Mouse (Mus musculus) retina, postnatal 1 day (tissue): ENCODE data around the gene 2210016F16Rik.
"Not testable (repeated sequence)": the region's sequence is repeated elsewhere in the genome, so short reads cannot be mapped to it uniquely, and the experiment has no call there.

ENCODE experiments used
- DNase-seq: peaks from one replicate; pipeline ENCODE4 v3.0.0-alpha.2; 2012

Gene 2210016F16Rik

DNA sequence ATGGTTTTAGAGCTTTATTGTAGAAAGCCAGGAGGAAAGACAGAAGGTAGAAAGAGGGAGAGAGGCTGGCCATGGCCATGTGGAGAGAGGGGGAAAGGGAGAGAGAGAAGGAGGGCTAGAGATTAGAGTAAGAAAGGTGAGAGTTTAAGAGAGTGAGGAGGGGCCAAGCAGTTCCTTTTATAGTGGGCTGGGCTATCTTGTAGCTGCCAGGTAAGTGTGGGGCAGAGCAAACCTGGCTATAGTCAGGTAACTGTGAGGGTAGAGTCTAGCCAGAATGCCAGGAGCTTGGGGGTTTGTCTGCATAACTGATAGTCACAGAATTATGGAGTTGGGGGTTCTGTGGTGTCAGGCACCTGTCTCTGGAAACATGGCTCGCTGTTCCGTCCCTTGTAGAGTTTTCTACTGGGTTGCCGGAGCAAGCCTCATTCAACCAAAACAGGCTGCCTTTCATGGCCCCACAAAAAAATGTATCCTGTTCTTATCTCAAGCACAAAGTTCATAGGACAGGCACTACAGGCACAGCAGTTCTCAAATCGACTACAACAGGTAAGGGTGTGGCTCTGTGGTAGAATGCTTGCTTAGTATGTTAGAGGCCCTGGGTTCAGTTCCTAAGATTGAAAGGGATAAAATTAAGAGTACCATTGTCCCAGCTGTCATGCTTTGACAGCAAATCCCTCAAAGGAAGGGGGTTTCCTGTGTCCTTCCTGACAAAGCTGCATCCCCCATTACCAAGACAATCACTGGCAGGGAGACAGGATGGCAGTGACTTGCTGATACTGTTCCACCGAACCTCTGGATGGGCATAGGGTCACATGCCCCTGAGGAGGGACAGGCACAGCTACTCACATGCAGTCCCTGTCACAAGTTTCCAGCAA lies 12.5 kb downstream of the 2210016F16Rik start:
- DNase-seq = no peak

DNA sequence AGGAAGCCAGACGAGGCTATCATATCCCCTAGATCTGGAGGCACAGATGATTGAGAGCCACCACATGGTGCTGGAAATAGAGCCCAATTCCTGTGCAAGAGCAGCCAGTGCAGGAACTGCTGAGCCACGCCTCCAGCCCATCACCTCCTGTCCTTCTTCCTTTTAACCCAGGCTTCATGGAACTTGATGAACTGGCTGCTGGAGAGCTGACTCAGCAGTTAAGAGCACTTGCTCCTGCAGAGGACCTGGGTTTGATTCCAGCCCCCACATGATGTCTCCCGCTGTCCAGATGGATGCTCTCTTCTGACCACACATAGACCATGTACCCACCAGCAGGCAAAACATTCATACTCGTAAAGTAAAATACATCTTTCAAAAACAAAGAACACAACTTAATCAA lies 16.2 kb downstream of the 2210016F16Rik start:
- no peak for DNase-seq

DNA sequence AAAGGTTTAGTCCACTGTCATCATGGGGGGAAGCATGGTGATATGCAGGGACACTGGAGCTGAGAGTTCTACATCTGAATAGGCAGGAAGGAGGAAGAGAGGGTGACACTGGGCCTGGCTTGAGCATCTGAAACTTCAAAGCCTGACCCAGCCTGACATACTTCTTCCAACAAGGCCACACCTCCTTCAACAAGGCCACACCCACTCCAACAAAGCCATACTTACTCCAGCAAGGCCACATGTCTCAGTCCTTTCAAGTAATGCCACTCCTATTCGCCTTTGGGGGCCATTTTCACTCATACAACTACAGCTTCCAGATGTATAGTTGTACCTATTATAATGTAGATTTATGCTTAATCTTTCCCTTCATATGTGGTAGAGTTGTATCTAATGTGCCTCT lies 17.4 kb downstream of the 2210016F16Rik start:
- no peak for DNase-seq

DNA sequence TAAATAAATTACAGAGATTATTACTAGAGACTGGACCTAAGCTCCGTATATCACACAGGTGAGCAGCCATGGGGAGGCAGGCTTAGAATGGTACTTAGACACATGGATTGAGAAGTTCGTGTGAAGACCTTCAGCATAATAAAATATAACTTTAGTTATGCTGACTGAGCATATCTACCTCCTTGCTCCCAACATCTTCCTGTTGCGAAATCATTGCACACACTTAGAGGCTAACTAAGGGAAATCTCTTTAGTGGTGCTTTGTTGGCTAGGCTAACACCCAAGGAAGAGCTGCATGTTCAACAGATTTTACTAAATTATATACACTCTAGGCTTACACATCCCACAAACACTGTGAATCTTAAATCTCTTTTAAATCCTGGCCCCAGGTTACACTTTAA lies 18.7 kb downstream of the 2210016F16Rik start:
- no peak for DNase-seq

DNA sequence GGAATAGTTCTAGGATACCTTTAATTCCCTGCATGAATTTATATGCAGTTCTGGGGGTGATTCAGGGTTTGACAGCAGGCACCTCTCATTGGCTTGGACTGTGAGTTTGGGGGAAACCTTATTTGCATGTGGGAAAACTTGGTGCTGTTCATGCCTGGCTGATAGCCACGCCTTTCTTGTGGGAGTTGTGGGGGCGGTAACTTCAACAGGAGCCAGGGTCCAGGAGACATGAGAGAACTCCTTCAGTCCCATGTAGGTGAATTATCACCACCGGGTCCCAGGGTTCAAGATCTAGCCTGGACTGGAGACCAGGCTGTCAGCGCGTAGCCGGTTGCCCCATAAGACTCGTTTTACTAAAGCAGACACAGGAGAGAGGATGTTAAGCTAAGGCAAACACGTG lies 19.8 kb downstream of the 2210016F16Rik start:
- DNase-seq = not testable (repeated sequence)

DNA sequence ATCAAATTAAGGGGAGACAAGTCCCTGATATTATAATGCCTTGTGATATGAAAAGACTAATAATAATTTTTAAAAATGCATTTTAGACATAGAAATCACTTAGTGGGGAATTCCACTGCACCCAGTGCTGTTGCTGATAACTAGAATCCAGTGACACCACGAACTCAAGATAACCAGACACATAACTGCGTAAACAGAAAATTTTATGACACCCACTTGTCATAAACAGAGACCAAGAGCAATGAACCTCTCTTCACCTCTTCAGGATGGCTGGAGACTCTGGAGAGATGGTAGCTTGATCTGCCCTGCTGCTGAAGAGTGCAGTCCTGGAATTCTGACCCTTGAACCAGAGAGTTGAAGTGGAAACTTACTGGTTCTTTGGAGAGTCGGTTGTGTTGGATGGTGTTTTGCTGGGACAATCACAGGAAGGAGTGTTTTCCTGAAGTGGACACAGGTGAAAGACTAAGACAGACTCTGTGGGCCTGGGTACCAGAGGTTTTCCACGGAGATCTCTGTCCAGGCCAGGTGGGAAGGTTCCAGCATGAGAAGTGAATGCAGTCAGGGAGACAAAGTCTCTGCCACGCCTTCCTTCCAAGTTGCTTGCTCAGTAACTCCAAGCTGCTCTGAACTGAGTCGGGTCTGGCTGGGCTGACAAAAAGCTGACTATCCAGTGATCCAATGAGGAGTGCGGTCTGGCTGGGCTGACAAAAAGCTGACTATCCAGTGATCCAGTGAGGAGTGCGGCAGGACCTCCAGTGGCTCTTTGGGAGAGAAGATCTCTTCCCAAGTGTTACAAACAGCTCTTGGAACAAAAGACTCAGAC lies 20.5 kb downstream of the 2210016F16Rik start:
- no peak for DNase-seq

DNA sequence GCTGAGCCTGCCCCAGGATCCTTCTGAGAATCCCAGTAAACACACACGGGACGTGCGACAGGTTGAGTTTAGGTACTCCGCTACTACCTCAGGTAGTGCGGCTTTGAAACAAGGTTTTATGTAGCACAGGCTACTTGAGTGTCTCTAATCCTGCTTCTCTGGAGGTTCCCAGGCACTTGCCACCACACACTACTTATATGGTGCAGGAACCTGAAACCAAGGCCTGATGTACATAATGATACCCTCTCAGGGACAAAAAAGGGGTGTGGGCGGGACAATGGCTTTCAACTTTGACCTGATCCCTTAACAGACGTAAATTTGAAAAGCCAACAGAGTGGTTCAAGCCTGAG lies 25.7 kb downstream of the 2210016F16Rik start:
- no peak for DNase-seq

DNA sequence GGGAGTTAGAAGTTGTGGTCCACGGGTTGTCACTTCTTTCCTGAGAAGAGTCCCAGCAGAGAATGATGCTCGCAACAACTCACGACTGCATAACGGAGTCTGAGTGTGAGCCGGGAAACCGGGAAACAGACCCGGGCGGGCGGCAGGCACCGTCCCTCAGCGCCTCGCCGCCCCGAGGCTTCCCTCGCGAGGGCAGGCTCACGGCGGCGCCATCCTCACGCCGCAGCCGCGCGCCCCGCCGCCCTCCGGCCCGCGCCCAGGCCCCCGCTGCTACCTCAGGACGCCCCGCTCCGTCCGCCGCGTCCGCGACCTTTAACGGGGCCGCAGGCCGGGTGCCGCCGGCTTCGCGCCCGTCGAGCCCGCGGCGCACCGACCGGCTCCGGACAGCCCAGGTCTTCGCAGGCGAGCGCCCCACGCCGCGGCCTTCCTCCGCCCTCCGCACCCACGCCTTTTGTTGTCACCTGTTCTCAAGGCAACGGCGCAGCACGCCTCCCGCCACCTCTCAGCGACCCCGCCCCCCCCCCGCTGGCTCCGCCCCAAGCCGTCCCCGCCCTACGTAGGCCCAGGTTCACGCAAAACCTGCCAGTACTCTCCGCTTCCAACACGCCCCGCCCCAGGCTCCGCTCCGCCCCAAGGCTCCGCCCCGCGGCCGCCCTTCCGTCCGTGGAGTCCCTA lies 26.3 kb downstream of the 2210016F16Rik start, which contains the start of gene Kif27:
Kif27 (minus strand) TSS at position 494 of the 675 bp plus-strand sequence.
- DNase-seq = peak; percentile 94

DNA sequence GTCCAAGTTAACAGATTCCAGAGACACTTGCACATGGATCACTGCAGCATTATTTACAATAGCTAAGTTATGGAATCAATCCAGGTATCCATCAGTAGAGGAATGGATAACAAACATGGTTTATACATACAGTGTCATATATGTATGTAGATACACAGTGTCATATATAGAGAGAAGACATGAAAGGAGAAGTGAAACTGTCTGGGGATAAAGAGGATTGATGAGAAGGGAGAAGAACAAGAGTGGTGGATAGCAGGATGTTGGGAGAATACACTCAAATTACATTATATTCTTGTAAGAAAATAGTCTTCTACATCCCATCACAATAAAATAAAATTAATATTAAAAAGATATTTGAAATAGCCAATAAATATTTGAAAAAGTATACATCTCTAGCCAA lies 32.0 kb downstream of the 2210016F16Rik start:
- no peak for DNase-seq

DNA sequence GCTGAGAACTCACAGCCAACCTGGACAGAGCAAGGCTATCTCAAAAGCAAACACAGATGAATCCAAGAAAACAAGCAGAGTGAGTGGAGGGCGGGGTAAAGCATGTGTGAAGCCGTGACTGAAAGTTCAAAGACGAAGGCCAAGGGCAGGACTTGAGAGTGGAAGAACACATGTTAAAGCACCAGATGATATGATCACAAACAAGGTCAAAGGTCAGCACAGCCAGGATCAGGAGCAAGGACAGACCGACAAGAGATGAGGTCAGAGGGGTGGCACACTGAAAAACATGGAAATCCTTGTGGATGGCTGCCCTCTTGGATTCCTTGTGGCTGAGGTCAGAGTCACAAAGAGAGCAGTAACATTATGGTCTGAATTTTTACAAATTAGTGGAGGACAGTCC lies 34.4 kb downstream of the 2210016F16Rik start:
- DNase-seq = no peak

DNA sequence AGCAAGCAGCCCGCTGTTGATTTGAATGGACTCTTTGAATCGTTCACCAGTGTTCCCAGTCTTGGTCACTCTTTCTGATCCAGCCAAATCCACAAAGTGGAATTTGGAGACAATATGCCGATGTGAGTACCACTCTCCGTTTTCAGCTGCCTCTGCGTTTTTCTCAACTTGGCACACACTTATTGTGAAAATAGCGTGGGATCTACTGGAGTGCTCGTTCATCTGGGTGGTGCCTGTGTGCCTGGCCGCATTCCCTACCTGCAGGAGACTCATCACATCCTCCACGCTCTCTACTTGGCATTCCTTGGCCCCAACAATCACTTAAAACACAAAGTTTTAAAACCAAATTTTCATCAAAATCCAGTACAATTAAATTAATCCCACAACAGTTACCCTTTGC lies 40.5 kb downstream of the 2210016F16Rik start:
- no peak for DNase-seq

DNA sequence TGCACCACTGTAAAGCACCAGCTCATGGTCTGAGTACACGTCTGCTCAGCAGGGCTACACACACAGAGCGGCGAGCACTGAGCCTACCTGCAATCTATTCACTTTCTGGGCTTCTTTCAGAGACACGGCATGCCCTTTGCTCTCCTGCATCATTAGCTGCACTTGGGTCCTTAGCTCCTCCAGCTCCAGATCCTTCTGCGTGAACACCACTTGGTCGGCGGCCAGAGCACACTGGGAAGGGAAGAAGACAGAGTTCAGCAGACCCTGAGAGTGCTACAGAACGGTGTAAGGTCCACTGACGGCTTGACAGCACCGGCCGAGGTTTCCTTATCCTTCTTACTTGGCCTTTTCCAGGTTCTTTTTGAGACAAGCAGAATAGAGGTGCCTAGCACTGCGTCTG lies 47.6 kb downstream of the 2210016F16Rik start:
- no peak for DNase-seq

DNA sequence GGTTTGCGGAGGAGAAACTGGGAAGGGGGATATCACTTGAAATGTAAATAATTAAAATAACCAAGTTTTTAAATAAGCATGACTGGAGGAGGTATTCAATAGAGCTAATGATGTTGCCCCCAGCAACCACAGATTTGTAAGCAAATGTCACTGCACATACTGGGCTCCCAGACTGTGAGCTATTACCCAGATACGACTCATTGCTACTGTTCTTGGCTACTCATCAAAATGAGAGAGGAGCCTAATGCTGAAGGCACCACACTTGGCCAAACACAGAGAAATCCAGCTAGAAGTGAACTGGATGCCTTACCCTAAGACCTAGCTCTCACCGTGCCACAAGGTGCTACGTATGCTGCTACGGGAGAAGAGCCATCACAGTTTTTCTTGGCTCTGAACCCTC lies 50.9 kb downstream of the 2210016F16Rik start:
- no peak for DNase-seq
